Mouse (Mus musculus): ENCODE data around the gene Plcb3.

Gene Plcb3

DNA sequence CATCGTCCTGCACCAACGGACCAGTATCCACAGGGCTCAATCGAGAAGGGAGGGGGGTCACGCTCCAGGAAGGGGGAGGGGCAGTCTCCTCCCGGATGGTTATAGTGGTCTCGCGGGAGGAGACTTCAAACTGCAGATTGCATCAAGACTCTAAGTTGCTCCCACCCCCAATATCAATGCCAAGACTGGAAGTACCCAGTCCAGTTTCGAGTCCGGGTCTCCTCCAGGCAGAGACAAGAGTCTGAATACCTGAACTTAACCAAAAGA is 51.0 kb downstream of the Plcb3 start, which contains the start of gene Catsperz:
Gene Catsperz, minus strand, starts transcription at position 74 of the 267 bp plus-strand sequence.
- no peak for TF ChIP-seq GATA4 (IDR thresholded peaks at IDR 0.05; ENCODE audit: insufficient replicate concordance, low read length)

DNA sequence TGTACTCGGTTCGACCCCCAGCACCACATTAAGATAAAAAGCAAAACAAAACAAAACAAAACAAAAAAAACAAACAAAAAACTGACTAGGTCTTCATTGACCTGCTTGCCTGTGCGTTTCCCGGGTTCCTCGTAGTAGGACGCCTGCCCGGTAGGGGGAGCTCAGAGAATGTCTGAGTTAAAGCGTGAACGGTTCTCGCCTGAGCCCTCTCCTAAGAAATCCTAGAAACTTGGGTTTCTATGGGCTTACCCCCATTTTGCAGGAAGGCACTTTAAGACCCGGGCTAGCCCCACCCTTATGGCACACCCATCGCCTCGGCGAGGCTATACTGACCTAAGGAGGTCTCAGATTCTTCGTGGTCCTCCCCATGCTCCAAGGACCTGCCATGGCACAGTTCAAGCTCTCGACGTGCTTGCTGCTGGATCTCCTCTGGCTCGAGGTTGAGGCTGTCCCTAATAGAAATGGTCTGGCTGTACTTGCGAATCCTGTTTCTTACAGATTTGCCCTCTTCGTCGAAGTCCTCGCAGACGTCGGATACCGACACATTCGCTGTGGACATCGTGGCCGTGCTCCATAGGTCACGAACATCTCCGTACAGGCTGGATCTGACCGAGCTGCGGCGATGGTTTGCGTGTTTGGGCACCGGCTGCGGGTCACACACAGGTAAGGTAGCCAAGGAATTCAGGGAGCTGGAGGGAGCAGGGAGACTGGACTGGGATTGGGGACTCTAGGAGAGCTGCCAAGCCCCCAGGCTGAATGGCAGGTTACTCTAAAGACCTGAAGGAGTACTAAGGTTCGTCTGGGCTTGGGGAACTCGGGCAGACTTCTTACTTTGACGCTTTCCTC is 51.6 kb downstream of the Plcb3 start:
- TF ChIP-seq GATA4 (IDR thresholded peaks at IDR 0.05; ENCODE audit: insufficient replicate concordance, low read length): no peak

DNA sequence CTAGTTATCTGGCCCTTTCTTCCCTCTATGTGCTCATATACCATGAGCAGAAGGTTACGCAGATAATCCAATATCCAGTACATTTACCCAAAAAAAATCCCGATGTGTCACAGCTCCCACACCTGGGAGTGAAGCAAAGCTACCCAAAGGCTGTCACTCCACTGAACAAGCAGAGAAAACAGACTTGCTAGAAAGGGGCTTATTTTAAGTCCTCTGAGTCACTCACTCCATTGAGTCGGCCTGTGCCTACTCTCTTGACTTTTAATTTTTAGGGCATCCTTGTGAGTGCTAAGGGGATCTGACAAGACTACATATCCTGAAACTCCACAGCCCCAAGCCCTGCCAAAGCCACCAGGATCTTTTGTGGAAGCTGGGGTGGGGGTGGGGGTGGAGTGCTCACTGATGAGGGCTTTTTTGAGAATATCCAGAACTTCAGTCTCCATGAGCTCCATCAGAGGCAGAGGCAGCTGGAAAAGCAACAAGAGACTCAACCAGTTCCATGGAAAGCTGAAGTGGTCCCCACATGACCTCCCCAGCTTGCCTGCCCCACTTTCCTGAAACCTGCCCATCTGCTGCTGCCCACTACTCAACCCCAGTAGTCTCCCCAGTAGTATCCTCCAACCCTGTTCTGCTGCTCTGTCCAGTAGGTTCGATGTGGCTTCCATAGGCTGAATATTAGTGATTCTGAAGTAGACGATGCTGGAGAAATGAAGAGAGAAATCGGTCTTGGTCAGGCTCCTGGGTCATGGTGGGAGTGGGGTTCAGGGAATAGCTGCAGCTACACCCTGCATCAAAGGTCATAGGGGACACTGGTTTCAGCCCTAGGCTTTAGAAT is 53.2 kb downstream of the Plcb3 start:
- no peak for TF ChIP-seq GATA4 (IDR thresholded peaks at IDR 0.05; ENCODE audit: insufficient replicate concordance, low read length)

DNA sequence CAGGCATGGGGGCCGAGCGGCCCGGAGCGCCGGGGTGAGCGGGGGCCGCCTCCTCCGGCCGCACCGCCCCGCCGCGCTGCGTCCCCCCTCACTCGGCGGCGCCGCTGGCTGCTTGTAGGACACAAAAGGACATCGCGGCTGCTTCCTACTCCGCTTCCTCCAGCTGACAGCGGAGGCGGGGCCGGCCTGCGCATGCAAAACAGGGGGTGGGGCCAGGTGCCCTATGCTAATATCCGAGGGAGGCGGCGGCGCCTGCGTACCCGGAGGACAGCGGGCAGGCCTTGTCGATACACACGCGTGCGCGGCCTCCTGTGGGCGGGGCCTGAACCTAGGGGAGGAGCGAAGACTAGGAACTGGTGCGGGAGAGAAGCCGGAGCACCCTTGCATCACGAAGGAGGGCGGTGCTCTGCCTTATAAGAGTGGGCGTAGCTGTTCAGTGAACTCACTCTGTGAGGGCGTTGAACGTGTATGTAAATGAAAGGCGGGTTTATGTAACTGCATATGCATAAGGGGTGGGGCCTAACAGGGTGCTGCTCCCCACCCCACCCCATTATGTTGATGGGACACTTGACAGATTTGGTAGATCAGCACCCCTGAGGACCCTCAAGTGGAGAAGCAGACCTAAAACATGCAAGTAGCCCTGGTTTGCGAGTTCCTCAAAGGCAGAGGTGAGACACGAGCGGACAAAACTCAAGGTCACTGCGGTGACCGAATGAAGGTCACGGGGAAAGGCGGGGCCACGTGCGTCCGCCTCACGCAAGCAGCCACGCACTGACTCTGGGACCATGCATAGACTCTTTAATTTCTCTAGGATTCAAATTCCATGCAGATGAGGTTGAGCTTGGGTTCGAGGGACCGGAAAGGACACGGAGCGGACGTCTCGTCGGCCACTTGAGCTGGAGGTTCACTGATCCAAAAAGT is 54.4 kb downstream of the Plcb3 start, which contains the start of gene Esrra:
Gene Esrra, minus strand, starts transcription at position 167 of the 921 bp plus-strand sequence.
- no peak for TF ChIP-seq GATA4 (IDR thresholded peaks at IDR 0.05; ENCODE audit: insufficient replicate concordance, low read length)

DNA sequence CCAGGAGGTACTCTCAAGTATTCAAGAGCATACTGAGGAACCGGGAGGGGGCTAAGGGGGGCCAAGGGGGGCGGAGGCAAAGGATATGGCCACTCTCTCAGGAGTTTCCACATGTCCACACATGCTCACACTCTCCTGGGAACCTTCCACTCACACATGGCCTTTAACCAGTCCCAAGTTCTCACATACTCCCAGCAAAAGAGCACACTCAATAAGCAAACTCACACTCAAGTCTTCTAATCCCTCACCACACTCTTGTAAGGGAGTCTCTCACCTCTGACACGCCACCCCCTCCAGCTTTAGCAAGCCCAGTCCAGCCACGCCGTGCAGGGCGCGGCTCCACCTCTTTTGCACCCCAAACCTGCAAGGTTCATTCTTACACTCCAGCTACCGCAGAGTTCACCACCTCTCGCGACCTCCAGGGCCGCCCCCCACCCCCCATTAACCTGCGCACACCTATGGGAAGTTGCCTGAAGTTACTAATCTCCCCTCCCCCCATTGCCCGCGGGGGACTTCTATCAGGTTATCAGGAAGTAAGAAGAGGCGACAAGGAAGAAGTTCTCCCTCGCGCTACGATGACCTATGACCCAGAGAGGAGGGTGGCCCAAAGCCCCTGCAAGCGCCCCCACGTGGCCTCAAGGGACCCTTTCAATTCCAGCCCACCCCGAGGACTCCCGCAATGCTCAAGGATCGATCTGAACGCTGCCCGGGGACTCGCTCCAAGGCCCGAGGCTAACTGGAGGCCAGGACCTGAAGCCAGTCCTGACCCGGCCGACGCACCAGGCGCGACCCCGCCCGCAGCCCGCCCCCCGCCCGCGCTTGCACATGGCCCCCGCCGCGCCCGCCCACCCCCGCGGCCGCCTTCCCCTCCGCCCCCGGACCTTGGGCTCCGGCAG is 55.3 kb downstream of the Plcb3 start:
- no peak for TF ChIP-seq GATA4 (IDR thresholded peaks at IDR 0.05; ENCODE audit: insufficient replicate concordance, low read length)

DNA sequence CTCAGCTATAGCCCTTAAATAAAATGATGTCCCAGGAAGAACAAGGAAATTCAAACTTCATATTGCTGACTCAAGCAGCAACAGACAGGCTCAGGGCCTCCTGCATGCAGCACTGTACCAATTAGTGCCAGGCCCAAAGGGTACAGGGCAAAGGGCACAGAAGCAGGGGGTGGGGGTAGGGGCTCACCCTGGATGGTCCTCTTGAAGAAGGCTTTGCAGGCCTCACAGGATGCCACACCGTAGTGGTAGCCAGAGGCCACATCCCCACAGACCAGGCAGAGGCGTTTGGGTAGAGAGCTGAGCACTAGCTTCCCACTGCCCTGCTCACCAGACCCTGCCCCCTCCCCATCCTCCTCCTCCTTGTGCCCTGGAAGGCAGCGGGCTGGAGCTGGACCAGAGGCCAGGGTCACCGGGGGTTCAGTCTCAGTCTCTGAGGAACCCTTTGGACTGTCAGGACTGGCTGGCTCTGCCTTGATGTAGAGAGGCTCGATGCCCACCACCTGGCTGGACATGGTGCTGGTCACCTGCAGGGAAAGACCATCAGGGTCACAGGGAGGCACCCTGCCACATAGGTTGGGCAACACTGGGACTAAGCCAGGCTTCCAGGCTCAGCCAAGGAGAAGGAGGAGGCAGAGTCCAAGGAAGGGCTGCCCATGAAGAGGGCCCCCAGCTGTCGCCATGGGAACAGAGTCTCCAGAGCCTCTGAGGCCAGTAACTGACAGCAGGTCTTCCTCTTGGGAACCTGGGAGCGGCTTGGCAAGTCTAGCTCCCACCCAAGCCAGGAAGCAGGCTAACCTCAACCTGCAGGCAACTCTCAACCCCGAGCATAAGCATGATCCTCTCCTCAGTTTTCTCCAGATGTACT is 56.2 kb downstream of the Plcb3 start:
- TF ChIP-seq GATA4 (IDR thresholded peaks at IDR 0.05; ENCODE audit: insufficient replicate concordance, low read length): no peak

DNA sequence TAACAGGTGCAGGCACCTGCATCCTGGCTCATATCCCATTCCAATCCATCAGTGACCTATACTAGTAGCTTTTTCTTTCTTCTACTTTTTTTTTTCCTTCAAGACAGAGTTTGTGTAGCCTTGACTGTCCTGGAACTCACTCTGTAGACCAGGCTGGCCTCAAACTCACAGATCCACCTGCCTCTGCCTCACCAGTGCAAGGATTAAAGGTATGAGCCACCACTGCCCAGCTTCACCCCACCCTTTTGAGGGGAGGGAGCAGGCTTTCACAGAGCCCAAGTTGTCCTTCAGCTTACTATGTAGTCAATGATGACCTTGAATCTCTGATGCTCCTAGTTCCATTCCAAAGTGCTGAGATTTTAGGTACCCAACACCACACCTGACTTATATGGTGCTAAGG is 56.8 kb downstream of the Plcb3 start:
- no peak for TF ChIP-seq GATA4 (IDR thresholded peaks at IDR 0.05; ENCODE audit: insufficient replicate concordance, low read length)

DNA sequence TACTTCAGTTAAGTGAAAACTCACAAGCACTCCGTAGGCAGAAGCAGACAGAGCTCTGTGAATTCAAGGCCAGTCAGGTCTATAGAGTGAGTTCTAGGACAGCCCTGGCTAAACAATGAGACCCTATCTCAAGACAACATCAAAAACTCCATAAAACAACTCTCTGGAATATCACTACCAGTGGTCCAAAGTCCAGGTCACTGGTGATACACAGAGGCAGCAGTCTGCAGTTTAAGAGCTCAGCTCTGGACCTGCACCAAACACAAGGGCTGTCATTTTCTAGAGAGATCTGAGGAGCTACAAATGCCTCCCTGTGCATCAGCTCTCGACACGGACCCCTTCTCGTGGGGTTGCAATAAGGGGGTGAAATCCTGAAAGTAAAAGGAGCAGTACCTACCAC is 57.9 kb downstream of the Plcb3 start:
- TF ChIP-seq GATA4 (IDR thresholded peaks at IDR 0.05; ENCODE audit: insufficient replicate concordance, low read length): no peak

DNA sequence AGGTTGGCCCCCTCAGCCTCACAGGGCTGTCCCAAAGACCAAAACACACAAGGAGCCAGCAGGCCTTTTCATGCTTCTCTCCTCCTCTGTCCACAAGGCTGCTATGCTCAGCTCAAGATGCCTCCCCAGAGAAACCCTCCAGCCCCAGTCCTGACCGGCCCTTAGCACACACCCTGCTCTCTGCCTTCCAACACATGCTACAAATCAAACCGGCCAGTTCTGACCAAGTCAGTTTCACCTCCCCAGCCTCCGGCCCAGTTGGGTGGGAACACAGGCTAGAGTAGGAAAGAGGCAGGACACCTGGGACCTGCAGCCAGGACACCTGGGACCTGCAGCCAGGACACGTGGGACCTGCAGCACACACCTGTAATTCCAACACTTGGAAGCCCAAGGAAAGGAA is 59.8 kb downstream of the Plcb3 start:
- no peak for TF ChIP-seq GATA4 (IDR thresholded peaks at IDR 0.05; ENCODE audit: insufficient replicate concordance, low read length)

DNA sequence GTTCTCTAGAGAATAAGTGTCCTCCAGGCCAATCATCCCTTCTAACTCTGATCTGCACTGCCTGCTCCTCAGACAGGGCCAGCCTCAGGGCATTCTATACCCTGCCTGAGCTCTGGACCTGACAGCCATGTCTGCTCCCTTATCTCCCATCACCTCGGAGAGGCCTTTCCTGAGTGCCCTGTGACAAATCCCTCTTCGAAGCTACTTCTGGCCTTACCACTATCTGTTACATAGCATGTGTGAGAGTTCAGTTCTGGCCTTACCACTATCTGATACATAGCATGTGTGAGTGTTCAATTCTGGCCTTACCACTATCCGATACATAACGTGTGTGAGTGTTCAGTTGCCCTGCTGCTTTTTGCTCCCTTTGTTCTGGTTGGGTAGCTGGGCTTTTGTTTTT is 61.0 kb downstream of the Plcb3 start:
- TF ChIP-seq GATA4 (IDR thresholded peaks at IDR 0.05; ENCODE audit: insufficient replicate concordance, low read length): no peak

DNA sequence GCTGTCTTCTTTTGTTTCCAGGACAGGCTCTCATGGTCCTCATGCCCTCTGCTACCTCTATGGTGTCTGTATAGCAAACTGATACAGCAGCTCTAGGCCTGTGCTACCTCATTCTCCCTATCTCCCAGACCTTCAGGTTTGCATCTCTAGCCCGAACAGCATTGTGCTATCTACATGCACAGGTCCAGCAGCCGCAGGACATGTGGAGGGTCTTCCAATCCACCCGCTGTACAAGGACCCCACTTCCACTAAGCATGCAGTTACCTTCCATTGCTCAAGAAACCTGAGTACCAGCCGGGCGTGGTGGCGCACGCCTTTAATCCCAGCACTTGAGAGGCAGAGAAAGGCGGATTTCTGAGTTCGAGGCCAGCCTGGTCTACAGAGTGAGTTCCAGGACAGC is 61.7 kb downstream of the Plcb3 start:
- no peak for TF ChIP-seq GATA4 (IDR thresholded peaks at IDR 0.05; ENCODE audit: insufficient replicate concordance, low read length)

DNA sequence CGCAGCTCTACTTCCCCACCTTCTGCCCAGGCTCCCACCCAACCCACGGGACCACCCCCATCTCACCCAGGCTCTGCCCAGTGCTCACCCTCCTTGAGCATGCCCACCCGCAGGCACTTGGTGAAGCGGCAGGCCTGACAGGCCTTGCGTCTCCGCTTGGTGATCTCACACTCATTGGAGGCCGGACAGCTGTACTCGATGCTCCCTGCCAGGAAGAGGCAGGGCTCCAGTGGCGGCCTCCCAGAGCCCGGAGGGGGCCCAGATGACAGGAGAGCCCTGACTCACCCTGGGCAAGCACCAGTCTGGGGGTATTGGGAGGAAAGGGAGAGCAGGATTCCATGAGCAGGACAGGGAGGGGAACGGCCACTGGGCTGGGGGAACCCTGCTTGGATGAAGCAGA is 62.3 kb downstream of the Plcb3 start:
- no peak for TF ChIP-seq GATA4 (IDR thresholded peaks at IDR 0.05; ENCODE audit: insufficient replicate concordance, low read length)

DNA sequence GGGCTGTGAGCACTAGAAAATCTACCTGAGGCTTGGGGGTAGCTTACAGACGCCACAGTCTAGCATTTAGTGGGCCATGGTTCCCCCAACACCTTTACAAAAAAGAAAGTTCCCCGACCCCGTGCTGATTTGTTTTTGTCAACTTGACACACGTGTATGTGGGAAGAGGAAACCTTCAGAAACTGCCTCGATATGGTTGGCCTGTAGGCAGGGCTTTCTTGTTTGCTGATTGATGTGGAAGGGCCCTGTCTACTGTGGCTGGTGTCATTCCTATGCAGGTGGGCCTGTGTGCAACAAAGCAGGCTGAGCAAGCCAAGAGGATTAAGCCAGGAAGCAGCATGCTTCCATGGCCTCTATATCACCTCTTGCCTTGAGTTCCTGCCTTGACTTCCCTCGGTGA is 63.2 kb downstream of the Plcb3 start:
- no peak for TF ChIP-seq GATA4 (IDR thresholded peaks at IDR 0.05; ENCODE audit: insufficient replicate concordance, low read length)
